Mouse (Mus musculus) megakaryocyte, embryonic 14.5 days (primary cell): Measurements from ENCODE around the gene Tmem245. TPM values are rescaled to one million over a fixed set of nuclear protein-coding genes. Genes with fewer than 3 reads are reported as not detected.
A peak's percentile ranks its signal among the peaks of the same experiment; 100 is the strongest.

Source experiments
- H3K27me3 ChIP-seq: replicated peaks from 2 replicates; pipeline ENCODE3; 2012; ENCODE audit warnings: inconsistent platforms
- H3K36me3 ChIP-seq: replicated peaks from 2 replicates; pipeline ENCODE3; 2012; ENCODE audit warnings: low read length, inconsistent platforms, mixed read lengths
- H3K4me1 ChIP-seq: 2 replicates; pipeline ENCODE4 v1.6.1; 2012; ENCODE audit warnings: inconsistent platforms
- H3K4me3 ChIP-seq: replicated peaks from 2 replicates; pipeline ENCODE3; 2012; ENCODE audit warnings: moderate library complexity, mild to moderate bottlenecking, inconsistent platforms
- H3K9me3 ChIP-seq: 2 replicates; pipeline ENCODE4 v1.6.1; 2012; ENCODE audit warnings: inconsistent platforms
- FLI1 ChIP-seq: IDR thresholded peaks from 2 replicates; pipeline ENCODE4 v1.6.1; 2012; ENCODE audit warnings: low read length, inconsistent platforms, mixed read lengths
- GATA1 ChIP-seq: IDR thresholded peaks from 3 replicates; pipeline ENCODE4 v1.6.1; 2012; ENCODE audit warnings: mixed read lengths, low read length, inconsistent platforms, borderline replicate concordance
- polyA plus RNA-seq: library from polyadenylated mRNA; stranded (reverse); fragments of >175 nt; gene quantifications from 2 replicates; pipeline ENCODE4 v1.2.3, GENCODE M21; 2012; ENCODE audit warnings: low replicate concordance; ENCODE audit not compliant: insufficient read depth

Gene Tmem245
- polyA plus RNA-seq, 1 experiment, result 0.45 TPM

DNA sequence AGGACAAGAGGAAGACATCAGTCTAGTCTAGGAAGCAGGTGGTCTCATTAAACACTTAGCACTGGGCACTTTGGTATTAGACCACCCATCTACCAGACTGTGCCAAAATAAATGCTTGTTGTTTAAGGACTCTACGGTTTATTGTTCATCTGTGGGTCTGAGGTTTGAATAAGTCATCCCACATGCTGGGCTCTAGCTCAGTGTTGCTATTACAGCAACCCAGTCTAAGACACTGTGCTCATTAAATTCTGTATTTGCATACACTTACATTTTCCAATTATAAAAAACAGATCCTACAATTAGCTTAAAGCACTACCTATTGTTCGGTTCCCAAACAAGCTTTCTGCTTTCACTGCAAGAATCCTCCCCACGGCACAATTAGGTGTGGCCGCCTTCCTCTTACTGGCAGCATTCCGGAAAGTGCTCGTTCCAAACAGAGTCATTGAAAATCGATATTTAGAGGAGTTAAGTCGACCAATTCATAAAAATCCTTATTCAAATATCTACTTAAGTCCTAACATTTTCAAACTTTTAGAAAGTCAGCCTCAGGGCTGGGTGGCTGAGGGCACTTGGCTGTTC, 90.8 kb downstream of the Tmem245 start:
- H3K9me3 ChIP-seq, result no peaks in the 10 kb centered on the region
- TF ChIP-seq FLI1 (no peak), GATA1 (no peak)
- no peak overlapping the region for H3K4me3 ChIP-seq
- H3K4me1 ChIP-seq, result peaks cover 51% of the 10 kb centered on the region
- H3K36me3 ChIP-seq, result peaks cover 34% of the 10 kb centered on the region
- H3K27me3 ChIP-seq, result no peaks in the 10 kb centered on the region

DNA sequence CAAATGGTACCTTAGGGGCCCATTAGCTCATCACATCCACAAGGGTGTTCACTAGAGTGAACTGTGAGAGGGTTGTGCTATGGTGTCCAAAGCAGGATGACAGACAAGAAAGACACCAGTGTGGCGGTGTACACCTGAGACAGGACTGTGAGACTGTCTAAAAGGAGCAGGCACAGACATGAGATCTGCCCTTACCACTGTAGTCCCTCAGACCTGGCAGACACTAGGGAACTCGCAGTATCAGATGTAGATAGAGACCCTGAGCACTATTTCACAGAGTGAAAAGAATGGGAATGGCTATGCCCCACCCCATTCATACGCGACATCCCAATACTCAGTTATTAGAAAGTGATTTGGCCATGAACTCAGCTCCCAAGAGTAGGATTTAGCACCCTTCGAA, 91.3 kb downstream of the Tmem245 start:
- TF ChIP-seq FLI1 (no peak), GATA1 (no peak)
- no peaks in the 10 kb centered on the region for H3K27me3 ChIP-seq

DNA sequence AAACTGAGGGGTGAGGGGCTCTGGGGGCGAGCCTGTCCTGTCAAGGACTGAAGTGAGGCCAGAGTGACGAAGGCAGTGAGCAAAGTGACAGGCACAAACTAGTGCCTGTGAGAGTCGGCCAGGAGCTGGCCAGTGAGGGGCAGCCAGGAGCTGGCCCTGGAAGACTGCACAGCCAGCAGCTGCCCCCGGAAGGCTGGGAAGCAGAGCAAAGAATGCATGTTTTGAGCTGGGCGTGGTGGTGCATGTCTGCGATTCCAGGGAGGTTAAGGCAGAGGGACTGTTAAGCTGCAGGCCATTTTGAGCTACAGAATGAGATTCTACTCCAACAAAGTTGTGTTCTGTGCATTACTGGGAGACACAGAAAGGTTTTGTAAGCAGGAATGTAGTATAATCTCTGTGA, 96.5 kb downstream of the Tmem245 start:
- Histone ChIP-seq H3K27me3 (no peaks in the 10 kb centered on the region), H3K36me3 (peaks cover 44% of the 10 kb centered on the region), H3K4me3 (no peak overlapping the region), H3K9me3 (no peaks in the 10 kb centered on the region), H3K4me1 (peaks cover 32% of the 10 kb centered on the region)
- no peak for TF ChIP-seq FLI1
- TF ChIP-seq GATA1, result no peak

More for the DNA sequence above, 91.3 kb downstream of the Tmem245 start:
- Histone ChIP-seq H3K4me1 (peaks cover 52% of the 10 kb centered on the region), H3K36me3 (peaks cover 33% of the 10 kb centered on the region), H3K4me3 (peak overlapping the region; percentile 24), H3K9me3 (no peaks in the 10 kb centered on the region)

DNA sequence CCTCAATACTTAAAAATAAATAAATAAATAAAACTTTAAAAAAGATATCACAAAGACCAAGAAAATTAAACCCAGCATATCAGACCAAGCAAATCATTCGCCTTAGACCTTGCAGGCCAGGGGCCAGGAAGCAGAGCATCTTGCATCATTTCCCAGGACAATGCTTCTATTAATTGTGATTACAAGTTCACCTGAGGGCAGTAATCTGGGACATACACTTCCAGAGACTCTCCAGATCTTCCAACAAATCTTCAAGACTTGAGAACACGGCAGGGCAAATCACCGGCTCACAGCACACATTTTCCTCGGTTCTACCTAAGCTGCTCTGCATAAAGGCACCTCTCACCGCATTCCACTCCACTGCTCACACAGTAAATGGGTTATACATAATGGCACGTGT, 99.2 kb downstream of the Tmem245 start:
- Histone ChIP-seq H3K9me3 (peaks cover 7% of the 10 kb centered on the region; the same call in 1 of the 2 replicates), H3K36me3 (peaks cover 59% of the 10 kb centered on the region), H3K4me1 (peaks cover 39% of the 10 kb centered on the region), H3K27me3 (no peaks in the 10 kb centered on the region), H3K4me3 (no peak overlapping the region)
- no peak for TF ChIP-seq GATA1
- no peak for TF ChIP-seq FLI1

DNA sequence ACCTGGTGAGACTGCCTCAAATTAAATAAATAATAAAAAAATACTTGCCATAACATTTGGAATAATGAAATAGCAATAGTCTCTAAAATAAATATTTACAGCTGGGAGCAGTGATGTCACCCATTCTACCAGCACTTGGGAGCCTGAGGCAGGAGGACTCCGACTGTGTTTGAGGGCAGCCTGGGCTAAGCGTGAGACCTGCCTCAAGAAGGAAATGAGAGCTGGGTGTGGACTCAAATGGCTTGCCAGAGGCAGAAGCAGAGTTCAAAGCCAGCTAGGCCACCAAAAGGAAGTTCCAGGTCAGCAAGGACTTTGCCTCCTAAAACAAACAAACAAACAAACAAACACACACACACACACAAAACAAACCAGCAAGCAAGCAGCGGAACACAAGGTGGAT, 99.8 kb downstream of the Tmem245 start:
- no peak overlapping the region for H3K4me3 ChIP-seq
- peaks cover 44% of the 10 kb centered on the region for H3K4me1 ChIP-seq
- peaks cover 7% of the 10 kb centered on the region; the same call in 1 of the 2 replicates for H3K9me3 ChIP-seq
- H3K27me3 ChIP-seq, result no peaks in the 10 kb centered on the region
- TF ChIP-seq GATA1 (no peak), FLI1 (no peak)
- H3K36me3 ChIP-seq, result peaks cover 64% of the 10 kb centered on the region

DNA sequence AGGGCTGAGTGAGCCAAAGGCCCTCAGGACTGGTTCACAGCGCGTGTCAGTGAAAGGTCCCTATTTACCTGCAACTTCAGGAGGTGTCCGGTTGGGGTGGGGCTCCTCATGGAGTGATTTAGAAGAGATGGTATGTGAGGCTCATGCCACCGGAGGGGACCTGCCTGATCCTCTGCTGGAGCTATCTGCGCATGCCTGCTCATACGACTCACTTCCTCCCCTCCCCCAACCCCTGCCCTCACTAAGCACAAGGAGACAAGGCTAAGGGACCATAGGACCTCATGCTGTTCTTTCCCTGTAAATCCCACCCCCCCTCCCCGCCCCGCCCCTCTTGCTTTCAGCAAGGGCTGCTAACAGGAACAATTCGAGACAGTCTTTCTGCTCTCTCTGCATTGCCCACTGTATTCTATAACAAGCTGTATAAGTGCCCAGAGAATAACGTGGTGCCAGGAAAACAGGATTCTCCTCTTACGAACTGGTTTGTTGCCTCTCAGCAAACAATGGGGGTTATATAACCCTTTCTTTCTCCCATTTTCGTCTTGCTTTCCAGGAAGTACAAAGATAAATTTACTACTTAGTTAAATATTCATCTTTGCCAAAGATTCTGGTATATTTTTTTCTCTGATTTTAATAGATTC, 101.2 kb downstream of the Tmem245 start:
- Histone ChIP-seq H3K27me3 (no peaks in the 10 kb centered on the region), H3K4me1 (peaks cover 34% of the 10 kb centered on the region), H3K4me3 (no peak overlapping the region), H3K36me3 (peaks cover 78% of the 10 kb centered on the region), H3K9me3 (peaks cover 7% of the 10 kb centered on the region; the same call in 1 of the 2 replicates)
- no peak for TF ChIP-seq FLI1

DNA sequence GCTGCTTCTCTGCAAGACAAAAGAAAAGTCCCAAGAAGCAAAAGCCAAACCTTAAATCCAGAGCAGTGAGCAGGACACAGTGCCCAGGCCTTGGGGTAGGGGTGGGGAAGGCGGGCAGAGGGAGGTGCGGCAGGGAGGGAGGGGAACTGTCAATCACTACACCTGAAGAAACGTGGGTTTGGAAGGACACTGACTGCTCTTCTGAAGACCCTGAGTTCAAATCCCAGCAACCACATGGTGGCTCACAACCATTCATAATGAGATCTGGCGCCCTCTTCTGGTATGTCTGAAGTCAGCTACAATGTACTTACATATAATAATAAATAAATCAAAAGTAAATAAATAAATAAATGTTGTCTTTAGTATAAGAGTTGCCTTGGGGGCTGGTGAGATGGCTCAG, 102.3 kb downstream of the Tmem245 start:
- Histone ChIP-seq H3K4me3 (no peak overlapping the region), H3K4me1 (peaks cover 29% of the 10 kb centered on the region), H3K36me3 (peaks cover 85% of the 10 kb centered on the region), H3K9me3 (peaks cover 7% of the 10 kb centered on the region; the same call in 1 of the 2 replicates), H3K27me3 (no peaks in the 10 kb centered on the region)
- TF ChIP-seq GATA1 (no peak), FLI1 (no peak)

DNA sequence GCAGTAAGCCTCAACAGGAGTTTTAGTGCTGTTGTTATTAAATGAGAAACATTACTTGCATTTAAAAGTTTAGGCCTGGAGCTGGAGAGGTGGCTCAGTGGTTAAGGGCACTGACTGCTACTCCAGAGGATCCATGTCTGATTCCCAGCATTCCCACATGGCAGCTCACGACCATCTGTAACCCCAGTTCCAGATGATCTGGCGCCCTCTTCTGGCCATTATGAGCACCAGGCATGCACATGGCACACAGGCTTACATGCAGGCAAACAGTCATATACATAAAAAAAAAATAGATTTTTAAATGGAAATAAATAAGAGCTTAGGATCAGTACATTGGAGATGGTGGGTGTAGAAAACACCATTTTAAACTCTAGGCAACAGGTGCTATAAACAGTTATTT, 103.3 kb downstream of the Tmem245 start:
- H3K4me1 ChIP-seq, result peaks cover 29% of the 10 kb centered on the region
- no peak for TF ChIP-seq FLI1
- no peak for TF ChIP-seq GATA1
- H3K4me3 ChIP-seq, result no peak overlapping the region

DNA sequence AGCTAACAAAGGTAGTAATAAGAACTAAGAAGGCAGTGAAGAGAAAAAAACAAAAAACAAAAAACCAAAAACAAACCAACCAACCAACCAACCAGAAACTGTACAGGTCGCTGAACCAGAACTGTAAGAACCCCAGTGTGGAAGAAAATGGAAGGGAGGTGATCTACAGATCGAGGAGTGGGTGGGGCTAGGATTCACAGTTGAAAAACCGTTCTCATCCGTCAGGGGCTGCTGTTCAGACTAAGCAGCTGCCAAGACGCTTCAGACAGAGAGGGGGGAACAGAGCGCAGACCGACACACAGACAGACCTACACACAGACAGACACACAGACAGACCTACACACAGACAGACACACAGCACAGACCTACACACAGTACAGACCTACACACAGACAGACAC, 104.7 kb downstream of the Tmem245 start:
- Histone ChIP-seq H3K4me3 (no peak overlapping the region), H3K4me1 (peaks cover 27% of the 10 kb centered on the region), H3K27me3 (no peaks in the 10 kb centered on the region), H3K9me3 (peaks cover 7% of the 10 kb centered on the region; the same call in 1 of the 2 replicates), H3K36me3 (peaks cover 92% of the 10 kb centered on the region)
- TF ChIP-seq GATA1 (no peak), FLI1 (no peak)

More for the DNA sequence above, 103.3 kb downstream of the Tmem245 start:
- peaks cover 7% of the 10 kb centered on the region; the same call in 1 of the 2 replicates for H3K9me3 ChIP-seq
- no peaks in the 10 kb centered on the region for H3K27me3 ChIP-seq
- H3K36me3 ChIP-seq, result peaks cover 86% of the 10 kb centered on the region

DNA sequence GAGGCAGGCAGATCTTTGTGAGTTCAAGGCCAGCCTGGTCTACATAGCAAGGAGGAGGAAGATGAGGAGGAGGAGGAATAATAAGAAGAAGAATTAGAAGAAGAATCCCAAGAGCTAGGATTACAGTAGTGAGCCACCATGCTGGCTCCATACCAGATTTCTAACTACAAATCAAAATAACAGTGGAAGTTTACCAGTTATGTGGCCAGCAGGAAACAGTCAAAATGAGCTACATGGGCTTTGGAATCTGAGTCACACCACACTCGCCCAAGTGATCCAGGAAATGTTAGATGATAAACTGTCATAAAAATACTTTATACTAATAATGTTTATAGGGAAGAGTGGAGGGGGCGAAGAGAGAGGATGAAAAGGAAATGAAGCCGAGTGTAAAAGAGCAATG, 106.9 kb downstream of the Tmem245 start:
- Histone ChIP-seq H3K4me1 (peaks cover 15% of the 10 kb centered on the region), H3K9me3 (peaks cover 7% of the 10 kb centered on the region; the same call in 1 of the 2 replicates), H3K4me3 (no peak overlapping the region), H3K36me3 (peaks cover 88% of the 10 kb centered on the region), H3K27me3 (no peaks in the 10 kb centered on the region)
- TF ChIP-seq FLI1 (no peak), GATA1 (no peak)
